Mouse (Mus musculus) spleen, adult 2 months (tissue): ENCODE measurements around the gene Ccin.

Source experiments
- CTCF ChIP-seq: fragments of 200-500 bp; IDR thresholded peaks from 2 replicates; pipeline ENCODE4 v1.5.1; 2011; ENCODE audit warnings: mild to moderate bottlenecking, inconsistent platforms; ENCODE audit not compliant: insufficient read depth, insufficient read length, insufficient replicate concordance; ENCODE audit errors: extremely low read depth
- POLR2A ChIP-seq: fragments of 200-500 bp; IDR thresholded peaks from 2 replicates; pipeline ENCODE4 v1.6.1; 2011; ENCODE audit warnings: low read depth, low read length, inconsistent platforms

GRCm38 (mm10) chr4:43970393-43971330 lies 12.6 kb upstream of the Ccin start:
- TF ChIP-seq POLR2A (no peak), CTCF (no peak)
